Mouse (Mus musculus) embryo, embryonic 11 days (tissue): ENCODE measurements at regions not wholly inside any gene's neighbourhood (a gene's known extent, or its start where the extent isn't known, plus 50 kb on each side); places are given as distances from the start of the nearest gene placed in this dataset.

ENCODE experiments used
- DNase-seq: peaks from one replicate; pipeline ENCODE4 v3.0.0-alpha.2; 2015

- no peak for DNase-seq
Measured at GRCm38 (mm10) chr1:35985318-35985717, 82.9 kb upstream of the Hs6st1 start.

GRCm38 (mm10) chr1:35986666-35987065 is 81.5 kb upstream of the Hs6st1 start:
- DNase-seq = no peak

GRCm38 (mm10) chr1:35992227-35992909 is 75.8 kb upstream of the Hs6st1 start:
- DNase-seq = no peak

GRCm38 (mm10) chr1:35992937-35993336 is 75.3 kb upstream of the Hs6st1 start:
- DNase-seq = no peak

DNA sequence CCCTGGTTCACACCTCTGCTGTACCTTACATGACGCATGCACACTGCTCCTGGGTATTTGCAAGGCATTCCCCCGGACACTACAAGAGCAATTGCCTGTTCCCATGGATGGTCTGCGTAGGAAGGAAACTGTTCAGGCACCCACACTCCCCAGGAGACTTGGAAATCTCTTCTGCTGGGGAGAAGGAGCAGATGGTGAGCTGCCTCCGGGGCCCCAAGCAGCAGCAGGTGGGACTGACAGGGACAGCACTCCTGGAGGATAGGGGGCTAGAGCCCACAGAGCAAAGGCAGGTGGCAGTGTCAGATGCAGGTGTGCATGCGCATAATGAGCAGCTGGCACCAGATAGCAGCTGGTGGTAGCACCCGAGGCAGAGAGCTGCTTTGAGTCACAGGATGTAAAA is 72.5 kb upstream of the Hs6st1 start:
- DNase-seq = no peak

- no peak for DNase-seq
Measured at GRCm38 (mm10) chr1:36001319-36001718, 66.9 kb upstream of the Hs6st1 start.

DNA sequence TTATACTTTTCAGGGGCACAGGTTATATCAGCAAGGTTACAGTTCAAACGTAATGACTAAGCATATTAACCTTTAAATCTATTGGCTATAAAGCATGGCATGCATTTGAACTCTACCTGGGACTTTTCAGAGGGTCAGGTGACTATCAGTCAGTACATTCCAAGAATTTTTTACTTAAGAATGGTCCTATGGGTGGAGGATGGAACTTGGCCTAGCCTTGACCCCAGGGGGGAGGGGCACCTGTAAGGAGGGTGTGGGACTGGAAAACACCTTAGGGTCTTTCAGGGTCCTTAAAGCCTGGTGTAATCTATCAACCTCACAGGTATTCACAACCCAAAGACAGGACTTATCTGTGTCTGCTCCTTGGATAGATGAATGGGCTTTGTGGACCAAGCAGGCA is 66.4 kb upstream of the Hs6st1 start:
- DNase-seq = no peak

DNA sequence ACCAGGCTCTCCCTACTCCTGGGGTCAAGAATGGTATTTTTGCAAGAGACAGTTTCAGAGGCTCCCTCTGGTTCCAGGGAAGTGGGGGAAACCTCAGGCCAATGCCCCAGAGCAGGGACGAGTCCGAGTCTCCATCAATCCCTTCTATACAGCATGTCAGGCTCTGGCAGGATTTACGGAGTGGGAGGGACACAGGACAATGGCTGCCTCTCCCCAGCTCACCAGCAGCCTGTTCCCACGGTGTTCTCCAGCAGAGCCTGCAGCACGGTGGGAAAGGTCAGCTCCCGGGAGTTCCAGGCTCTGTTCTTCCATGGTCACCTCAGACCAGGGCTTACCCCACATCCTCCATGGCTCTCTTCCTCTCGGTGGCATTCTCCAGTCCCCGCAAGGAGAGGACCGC is 64.6 kb upstream of the Hs6st1 start:
- peak; percentile 56 for DNase-seq

GRCm38 (mm10) chr1:36008598-36008997 is 59.6 kb upstream of the Hs6st1 start:
- no peak for DNase-seq

- no peak for DNase-seq
Measured at GRCm38 (mm10) chr1:36009010-36009619, 59.1 kb upstream of the Hs6st1 start.

- no peak for DNase-seq
Measured at GRCm38 (mm10) chr1:36010151-36010550, 58.0 kb upstream of the Hs6st1 start.

GRCm38 (mm10) chr1:36010834-36011233 is 57.4 kb upstream of the Hs6st1 start:
- no peak for DNase-seq

GRCm38 (mm10) chr1:36012081-36012765 is 56.0 kb upstream of the Hs6st1 start:
- DNase-seq = no peak

- DNase-seq = no peak
Measured at GRCm38 (mm10) chr1:36013823-36014341, 54.3 kb upstream of the Hs6st1 start.

DNA sequence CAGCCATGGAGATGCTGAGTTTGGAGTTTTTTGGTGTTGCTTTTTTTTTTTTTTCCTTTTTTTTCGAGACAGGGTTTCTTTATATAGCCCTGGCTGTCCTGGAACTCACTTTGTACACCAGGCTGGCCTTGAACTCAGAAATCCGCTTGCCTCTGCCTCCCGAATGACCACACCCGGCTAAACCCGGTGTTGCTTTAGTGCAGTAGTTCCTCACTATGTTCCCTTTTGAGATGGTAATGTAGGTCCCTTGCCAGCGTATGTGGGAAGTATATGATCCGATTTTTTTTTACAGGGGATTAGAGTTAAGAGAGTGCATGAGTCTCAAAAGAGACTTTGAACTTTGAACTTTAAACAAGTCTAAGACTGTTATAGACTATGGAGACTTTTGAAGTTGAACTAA is 53.8 kb upstream of the Hs6st1 start:
- DNase-seq = no peak

- no peak for DNase-seq
Measured at GRCm38 (mm10) chr1:36015210-36015609, 53.0 kb upstream of the Hs6st1 start.

DNA sequence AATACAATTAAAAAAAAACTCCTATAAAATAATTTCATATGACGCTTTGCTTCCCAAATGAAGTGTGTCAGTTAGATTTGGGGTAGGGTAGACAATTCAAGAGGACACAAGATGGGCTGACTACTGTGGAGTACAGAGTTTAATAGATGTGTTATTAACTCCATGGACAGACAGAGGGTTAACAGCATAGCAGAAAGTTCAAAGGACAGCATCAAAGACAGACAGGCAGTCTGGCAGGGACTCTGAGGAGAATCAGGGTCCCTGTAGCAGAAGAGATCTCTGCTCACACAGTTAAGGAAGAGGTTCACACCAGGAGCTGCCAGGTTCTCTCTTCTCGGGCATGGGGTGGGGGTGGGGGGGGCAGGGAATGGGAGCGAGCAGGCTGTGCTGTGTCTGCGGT is 51.6 kb upstream of the Hs6st1 start:
- DNase-seq = peak; percentile 9

GRCm38 (mm10) chr1:36017061-36017461 is 51.1 kb upstream of the Hs6st1 start:
- peak; percentile 81 for DNase-seq

DNA sequence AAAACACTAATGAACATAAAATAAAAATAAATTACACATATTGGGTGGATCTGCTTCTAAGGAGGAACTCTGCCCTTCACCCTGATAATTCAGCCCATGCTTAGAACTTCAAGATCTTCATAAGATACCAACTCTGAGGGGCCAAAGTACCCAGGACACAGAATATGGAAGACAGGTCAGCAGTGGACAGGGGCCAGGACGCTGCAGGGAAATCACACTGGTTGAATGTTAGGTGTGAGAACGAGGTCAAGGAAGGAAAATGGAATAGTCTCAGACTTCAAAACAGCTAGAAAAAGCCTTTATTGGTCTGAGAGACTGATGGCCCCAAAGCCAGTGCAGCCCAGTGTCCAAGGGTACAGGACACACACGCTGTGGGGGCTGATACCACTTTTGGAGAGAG is 50.5 kb upstream of the Hs6st1 start:
- DNase-seq = no peak
